Comparison of ENCODE assay signal across 15 mouse cellular contexts in the genomic region with DNA sequence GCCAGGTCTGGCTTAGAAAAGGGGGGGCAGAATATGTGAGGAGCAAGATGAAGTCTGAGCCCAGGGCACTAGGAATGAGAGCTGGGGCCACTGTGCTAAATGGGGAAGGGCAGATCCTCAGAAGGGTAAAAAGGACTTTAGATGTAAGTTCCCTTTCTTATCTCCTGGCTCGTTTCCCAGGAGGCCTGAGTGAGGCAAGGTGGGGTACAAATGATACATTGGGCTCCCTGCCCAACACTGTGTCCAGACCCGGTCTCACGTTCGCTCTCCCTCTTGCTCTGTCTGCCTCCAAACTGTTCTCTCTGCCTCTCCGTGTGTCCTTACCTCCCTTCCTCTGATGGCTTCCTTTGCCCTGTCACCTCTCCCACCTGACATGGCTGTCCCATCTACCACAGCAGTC.
"Had no signal": no experiment of that assay in that cellular context is flagged by ENCODE, and none has a peak within 500 bp of the region (broad histone marks: within the 10 kb centered on the region; RNA-seq: fewer than 3 reads in every experiment).

No protein-coding gene starts in this region.

- H3K27me3 ChIP-seq: limb, embryonic 12.5 days; liver, embryonic 13.5 days; lung, embryonic 15.5 days; midbrain, embryonic 13.5 days; neural tube, embryonic 15.5 days had no signal

- H3K9ac ChIP-seq: limb, embryonic 12.5 days; liver, embryonic 13.5 days; liver, postnatal 0 days; lung, embryonic 15.5 days; midbrain, embryonic 13.5 days; neural tube, embryonic 15.5 days had no signal

- H3K4me2 ChIP-seq: limb, embryonic 12.5 days; liver, embryonic 13.5 days; lung, embryonic 15.5 days; midbrain, embryonic 13.5 days; neural tube, embryonic 15.5 days had no signal

- H3K36me3 ChIP-seq: limb, embryonic 12.5 days; liver, embryonic 13.5 days; lung, embryonic 15.5 days; midbrain, embryonic 13.5 days; neural tube, embryonic 15.5 days had no signal

- H3K9me3 ChIP-seq: limb, embryonic 12.5 days; liver, embryonic 13.5 days; lung, embryonic 15.5 days; midbrain, embryonic 13.5 days; neural tube, embryonic 15.5 days had no signal

- H3K27ac ChIP-seq: layer of hippocampus, adult 2 months; limb, embryonic 12.5 days; liver, embryonic 13.5 days; lung, embryonic 15.5 days; midbrain, embryonic 13.5 days; neural tube, embryonic 15.5 days had no signal

- DNase-seq: kidney, postnatal 10 days; kidney, postnatal 4 days; liver; liver, embryonic 13.5 days; liver, postnatal 0 days; lung, postnatal 36 days; right cerebral cortex, adult 18-20 months; right cerebral cortex, postnatal 25 days; thymus, adult 18-20 months; thymus, postnatal 14 days had no signal

- H3K4me1 ChIP-seq: limb, embryonic 12.5 days; liver, embryonic 13.5 days; neural tube, embryonic 15.5 days had no signal

- H3K4me3 ChIP-seq: layer of hippocampus, adult 2 months; limb, embryonic 12.5 days; liver, embryonic 13.5 days; lung, embryonic 15.5 days; midbrain, embryonic 13.5 days; neural tube, embryonic 15.5 days had no signal

- ATAC-seq: liver, postnatal 0 days; midbrain, embryonic 13.5 days had no signal
